Comparison of ENCODE assay signal across 19 mouse cellular contexts in the genomic region with DNA sequence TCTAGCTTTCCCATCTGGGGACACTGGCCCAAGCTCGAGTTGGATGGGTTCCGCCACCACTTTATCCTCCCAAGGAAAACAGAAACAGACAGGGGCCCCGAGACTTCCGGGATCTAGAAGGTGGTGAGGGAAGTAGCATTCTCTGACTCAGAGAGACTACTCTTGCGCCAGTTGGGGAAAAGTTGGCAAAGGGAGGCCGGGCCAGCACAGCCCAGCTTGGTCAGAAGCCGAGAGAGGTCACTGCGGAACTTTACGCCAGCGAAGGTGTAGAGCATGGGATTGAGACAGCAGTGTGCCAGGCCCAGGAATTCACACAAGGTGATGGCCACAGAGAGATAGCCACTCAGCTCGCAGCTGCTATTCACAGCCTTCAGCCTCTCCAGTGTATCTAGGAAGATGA. TPM values are rescaled to one million over a fixed set of nuclear protein-coding genes. Genes with fewer than 3 reads are reported as not detected.
DNase-seq lines count a peak whose midpoint lies in the region; ATAC-seq and TF ChIP-seq lines count a peak whose summit lies in the region.
"Had no signal": no experiment of that assay in that cellular context is flagged by ENCODE, and none has a peak within 500 bp of the region (broad histone marks: within the 10 kb centered on the region; RNA-seq: fewer than 3 reads in every experiment).

No protein-coding gene starts in this region.

- peaks cover 21% of the 10 kb centered on the region for H3K4me1 ChIP-seq in kidney, adult 2 months (ENCODE audit: control insufficient read depth, insufficient read depth, low read length)
- H3K4me1 ChIP-seq in kidney, embryonic 14.5 days (ENCODE audit: control insufficient read depth, insufficient read depth, low read length): peaks cover 18% of the 10 kb centered on the region
- peaks cover 69% of the 10 kb centered on the region for H3K4me1 ChIP-seq in spleen, adult 2 months (ENCODE audit: control insufficient read depth, insufficient read depth, insufficient read length)
- peaks cover 53% of the 10 kb centered on the region for H3K4me1 ChIP-seq in limb, embryonic 15.5 days

- WGBS in kidney, adult 2 months: 84% methylated on average over 11 of the region's 11 CpGs
- WGBS in kidney, embryonic 14.5 days: 90% methylated on average over 11 of the region's 11 CpGs
- 88% methylated on average over 11 of the region's 11 CpGs for WGBS in spleen, adult 2 months
- WGBS in limb, embryonic 15.5 days: 82% methylated on average over 11 of the region's 11 CpGs

- no peak for ATAC-seq in kidney, embryonic 14.5 days (ENCODE audit: low FRiP score, low TSS enrichment)
- no peak for ATAC-seq in limb, embryonic 15.5 days (ENCODE audit: insufficient number of reproducible peaks, low FRiP score, low TSS enrichment, low read depth)
- ATAC-seq: forebrain, embryonic 14.5 days had no signal

- intact Hi-C loops in gastrocnemius, adult 2 months (cut with DNase I): loop anchor here (10.0 kb wide), 1 partner anchor 52 kb away; a partner anchor contains a TSS

- H3K27me3 ChIP-seq in kidney, adult 2 months (replicated peaks; ENCODE audit: control insufficient read depth, insufficient read depth, low read length): no peaks in the 10 kb centered on the region
- H3K27me3 ChIP-seq in kidney, embryonic 14.5 days (ENCODE audit: control insufficient read depth, insufficient read depth, low read length): no peaks in the 10 kb centered on the region
- H3K27me3 ChIP-seq in spleen, adult 2 months (ENCODE audit: control insufficient read depth, insufficient read depth, low read length): no peaks in the 10 kb centered on the region
- no peaks in the 10 kb centered on the region for H3K27me3 ChIP-seq in limb, embryonic 15.5 days
- H3K27me3 ChIP-seq: heart, embryonic 13.5 days; lung, embryonic 15.5 days had no signal

- peak overlapping the region; percentile 86 for H3K27ac ChIP-seq in gastrocnemius, adult 2 months
- peak overlapping the region; percentile 78; the same call in 1 of the 2 replicates for H3K27ac ChIP-seq in kidney, adult 2 months (ENCODE audit: insufficient read depth, low read depth, low read length)
- H3K27ac ChIP-seq in kidney, embryonic 14.5 days (ENCODE audit: low read depth, low read length): no peak overlapping the region
- H3K27ac ChIP-seq in spleen, adult 2 months (ENCODE audit: insufficient read depth, low read length): peak overlapping the region; percentile 70
- peak overlapping the region; percentile 87 for H3K27ac ChIP-seq in limb, embryonic 15.5 days
- H3K27ac ChIP-seq: heart, embryonic 13.5 days; hindbrain, embryonic 12.5 days; lung, embryonic 15.5 days; midbrain, embryonic 12.5 days had no signal

- H3K4me2 ChIP-seq in kidney, embryonic 14.5 days (replicated peaks; ENCODE audit: low read depth, low read length): no peak overlapping the region
- no peak overlapping the region for H3K4me2 ChIP-seq in limb, embryonic 15.5 days
- H3K4me2 ChIP-seq: heart, embryonic 13.5 days; hindbrain, embryonic 12.5 days; liver, embryonic 11.5 days; lung, embryonic 15.5 days; midbrain, embryonic 12.5 days had no signal

- DNase-seq in gastrocnemius, adult 2 months: peak; percentile 78
- DNase-seq in gastrocnemius, postnatal 4 days (ENCODE audit: low spot score in 2 of 2): no peak
- peak; percentile 27 for DNase-seq in kidney, adult 2 months
- no peak for DNase-seq in spleen, adult 2 months (ENCODE audit: low read depth in 1 of 2, low spot score in 2 of 2)
- DNase-seq in spleen, adult 12 weeks (ENCODE audit: low spot score): no peak
- no peak for DNase-seq in T-cell, adult 2 months (ENCODE audit: low spot score)
- DNase-seq: cerebellum, adult 8-10 months; right cerebral cortex, adult 18-20 months; thymus, postnatal 25 days had no signal

- no peaks in the 10 kb centered on the region for H3K36me3 ChIP-seq in kidney, adult 2 months (ENCODE audit: control insufficient read depth, insufficient read depth, low read length)
- H3K36me3 ChIP-seq in kidney, embryonic 14.5 days (ENCODE audit: control insufficient read depth, insufficient read depth, low read length): peaks cover 13% of the 10 kb centered on the region
- peaks cover 20% of the 10 kb centered on the region for H3K36me3 ChIP-seq in spleen, adult 2 months (ENCODE audit: control insufficient read depth, insufficient read depth, low read length)
- peaks cover 13% of the 10 kb centered on the region for H3K36me3 ChIP-seq in limb, embryonic 15.5 days
- H3K36me3 ChIP-seq: G1E had no signal

- no peak for TF ChIP-seq CTCF in gastrocnemius, adult 2 months (IDR thresholded peaks at IDR 0.05)
- no peak for TF ChIP-seq CTCF in kidney, adult 2 months (conservative IDR thresholded peaks at IDR 0.05; ENCODE audit: insufficient read depth, insufficient read length, low read depth, low read length)
- no peak for TF ChIP-seq CTCF in spleen, adult 2 months (IDR thresholded peaks at IDR 0.05; ENCODE audit: extremely low read depth, insufficient read depth, insufficient read length, insufficient replicate concordance)

- H3K9ac ChIP-seq in kidney, embryonic 14.5 days (ENCODE audit: low read depth, low read length): no peak overlapping the region
- H3K9ac ChIP-seq in limb, embryonic 15.5 days: no peak overlapping the region
- H3K9ac ChIP-seq: heart, embryonic 13.5 days; hindbrain, embryonic 12.5 days; lung, embryonic 15.5 days; midbrain, embryonic 12.5 days had no signal

- no peaks in the 10 kb centered on the region for H3K9me3 ChIP-seq in kidney, embryonic 14.5 days (ENCODE audit: control insufficient read depth, low read length)
- no peaks in the 10 kb centered on the region for H3K9me3 ChIP-seq in limb, embryonic 15.5 days
- H3K9me3 ChIP-seq: G1E; heart, embryonic 13.5 days; hindbrain, embryonic 12.5 days; lung, embryonic 15.5 days; midbrain, embryonic 12.5 days had no signal

- no peak for TF ChIP-seq POLR2A in kidney, adult 2 months (IDR thresholded peaks at IDR 0.05; ENCODE audit: low read depth, low read length)
- no peak for TF ChIP-seq POLR2A in spleen, adult 2 months (IDR thresholded peaks at IDR 0.05; ENCODE audit: low read depth, low read length)

- 0 out of 2 replicates have a peak overlapping the region, but pooled peaks have one; percentile 13 for H3K4me3 ChIP-seq in gastrocnemius, adult 2 months
- H3K4me3 ChIP-seq in kidney, adult 2 months (ENCODE audit: insufficient read depth, low read depth, low read length): no peak overlapping the region
- H3K4me3 ChIP-seq in kidney, embryonic 14.5 days (ENCODE audit: low read length): no peak overlapping the region
- H3K4me3 ChIP-seq in spleen, adult 2 months (ENCODE audit: extremely low read depth, insufficient read depth, insufficient read length): no peak overlapping the region
- no peak overlapping the region for H3K4me3 ChIP-seq in limb, embryonic 15.5 days
- H3K4me3 ChIP-seq: heart, embryonic 13.5 days; hindbrain, embryonic 12.5 days; lung, embryonic 15.5 days; midbrain, embryonic 12.5 days had no signal

RNA-seq across cellular contexts. Expression of a gene that starts 30.5 kb away (rescaled TPM):
- total RNA-seq in gastrocnemius, adult 2 months (2021): 10 to 100 TPM; 38.3 to 43.6 TPM
- 100 to 1,000 TPM; 126 to 131 TPM for total RNA-seq in gastrocnemius, postnatal 4 days (2021)
- polyA plus RNA-seq in kidney, adult 2 months (2012; rRNA removed): 23.1 and 25.1 TPM in 2 replicates
- polyA plus RNA-seq in kidney, embryonic 14.5 days (2014; fragmentation: Nextera tagmentation; extraction: Ambion mirVana): 14.5 and 14.6 TPM in 2 replicates
- 42.2 and 50.3 TPM in 2 replicates for polyA plus RNA-seq in spleen, adult 2 months (2012; rRNA removed)
- 16.8 and 18.5 TPM in 2 replicates for polyA plus RNA-seq in limb, embryonic 15.5 days (2015; fragmentation: Nextera tagmentation; extraction: Ambion mirVana)

RNA-seq across cellular contexts. Expression of a gene that starts 48.6 kb away (rescaled TPM):
- not detected for total RNA-seq in gastrocnemius, adult 2 months (2021)
- total RNA-seq in gastrocnemius, postnatal 4 days (2021): under 1 TPM; 0.10 TPM
- 0.20 and 4.0 TPM in 2 replicates for polyA plus RNA-seq in kidney, adult 2 months (2012; rRNA removed)
- not detected in 2 replicates for polyA plus RNA-seq in kidney, embryonic 14.5 days (2014; fragmentation: Nextera tagmentation; extraction: Ambion mirVana)
- polyA plus RNA-seq in spleen, adult 2 months (2012; rRNA removed): 133 and 154 TPM in 2 replicates
- polyA plus RNA-seq in limb, embryonic 15.5 days (2015; fragmentation: Nextera tagmentation; extraction: Ambion mirVana): 0.24 and 0.46 TPM in 2 replicates
- total RNA-seq: left cerebral cortex, postnatal 10 days had no signal
- polyA plus RNA-seq: forebrain, embryonic 14.5 days; G1E; heart, embryonic 13.5 days; hindbrain, embryonic 12.5 days; liver, embryonic 11.5 days; lung, embryonic 15.5 days; midbrain, embryonic 12.5 days had no signal

RNA-seq across cellular contexts. Expression of a gene that starts 58.3 kb away (rescaled TPM):
- total RNA-seq in gastrocnemius, adult 2 months (2021): under 1 TPM; 0.22 to 0.23 TPM
- total RNA-seq in gastrocnemius, postnatal 4 days (2021): under 1 TPM; 0.69 to 0.91 TPM
- polyA plus RNA-seq in kidney, adult 2 months (2012; rRNA removed): 9.0 and 11.6 TPM in 2 replicates
- polyA plus RNA-seq in kidney, embryonic 14.5 days (2014; fragmentation: Nextera tagmentation; extraction: Ambion mirVana): 0.30 and 0.39 TPM in 2 replicates
- polyA plus RNA-seq in spleen, adult 2 months (2012; rRNA removed): not detected in 2 replicates
- 0.37 and 0.45 TPM in 2 replicates for polyA plus RNA-seq in limb, embryonic 15.5 days (2015; fragmentation: Nextera tagmentation; extraction: Ambion mirVana)
- total RNA-seq: G1E; left cerebral cortex, postnatal 10 days had no signal
- polyA plus RNA-seq: forebrain, embryonic 14.5 days; G1E; heart, embryonic 13.5 days; hindbrain, embryonic 12.5 days; liver, embryonic 11.5 days; midbrain, embryonic 12.5 days had no signal

Comparison
In these comparisons a context has a peak if more than half of its experiments do, and no peak if none do; other contexts are left out.
1. DNase-seq: peak in gastrocnemius, adult 2 months (single experiment) and kidney, adult 2 months (single experiment); none in gastrocnemius, postnatal 4 days (0 of 2), spleen, adult 2 months (0 of 2), spleen, adult 12 weeks (single experiment) and T-cell, adult 2 months (single experiment).
2. RNA of a gene that starts 48.6 kb away (polyA plus RNA-seq): 133 to 154 TPM in spleen, adult 2 months; 0.20 to 4.0 TPM in kidney, adult 2 months, 0.24 to 0.46 TPM in limb, embryonic 15.5 days and not detected in kidney, embryonic 14.5 days; every median in the first group is over 10 times any median in the second.